Mouse (Mus musculus) kidney, postnatal 0 days (tissue): ENCODE results near the gene Mst1. TPM values are rescaled to one million over a fixed set of nuclear protein-coding genes. Genes with fewer than 3 reads are reported as not detected.

ENCODE experiments used
- ATAC-seq: fragments of 200-750 bp; cut with Nextera tagmentation; replicated peaks from 2 replicates; pipeline ENCODE4 v1.8.0; 2017; ENCODE audit warnings: low read depth, moderate number of reproducible peaks, moderate TSS enrichment, moderate library complexity; ENCODE audit not compliant: low FRiP score
- DNase-seq: peaks from one replicate; pipeline ENCODE4 v3.0.0-alpha.2; 2016; ENCODE audit warnings: low spot score
- H3K27ac ChIP-seq: fragments of 300-500 bp; sonication (generic); 2 replicates; pipeline ENCODE4 v1.5.1; 2014; ENCODE audit warnings: mild to moderate bottlenecking
- H3K27me3 ChIP-seq: fragments of 300-500 bp; sonication (generic); 2 replicates; pipeline ENCODE4 v1.6.1; 2014; ENCODE audit warnings: low read length, mixed read lengths; ENCODE audit not compliant: insufficient read depth
- H3K36me3 ChIP-seq: fragments of 300-500 bp; sonication (generic); 2 replicates; pipeline ENCODE4 v1.6.1; 2014; ENCODE audit warnings: low read length, mixed read lengths; ENCODE audit not compliant: insufficient read depth
- H3K4me1 ChIP-seq: fragments of 300-500 bp; sonication (generic); replicated peaks from 2 replicates; pipeline ENCODE4 v1.6.1; 2014; ENCODE audit warnings: antibody characterized with exemption, low read length, mixed read lengths; ENCODE audit not compliant: insufficient read depth
- H3K4me2 ChIP-seq: fragments of 300-500 bp; sonication (generic); 2 replicates; pipeline ENCODE4 v1.6.1; 2014; ENCODE audit warnings: mild to moderate bottlenecking, low read length, moderate library complexity, mixed read lengths
- H3K4me3 ChIP-seq: fragments of 300-500 bp; sonication (generic); replicated peaks from 2 replicates; pipeline ENCODE4 v1.5.1; 2014; ENCODE audit warnings: low read depth, low read length
- H3K9ac ChIP-seq: fragments of 300-500 bp; sonication (generic); 2 replicates; pipeline ENCODE4 v1.6.1; 2014; ENCODE audit warnings: low read depth, low read length
- H3K9me3 ChIP-seq: fragments of 300-500 bp; sonication (generic); replicated peaks from 2 replicates; pipeline ENCODE4 v1.6.1; 2016; ENCODE audit warnings: low read length, inconsistent platforms, mixed read lengths
- CTCF ChIP-seq: IDR thresholded peaks from 2 replicates; pipeline ENCODE4 v1.5.1; 2016; ENCODE audit warnings: antibody characterized with exemption, low read depth, mild to moderate bottlenecking, moderate library complexity
- WGBS: fragments of 180-500 bp; shearing (Covaris S2); extraction: QIAGEN DNeasy Blood & Tissue Kit; methylation state at CpG from one replicate; pipeline ENCODE4 v1.1.7; 2014; 5-methylcytosine and 5-hydroxymethylcytosine counted together
- polyA plus RNA-seq: library from polyadenylated mRNA; unstranded; fragments of >200 nt; fragmentation: Nextera tagmentation; extraction: Ambion mirVana; gene quantifications from 2 replicates; pipeline ENCODE4 v1.2.1, GENCODE M21; 2015

The Mst1 gene
- 0.09 and 0.39 TPM in 2 replicates for polyA plus RNA-seq

- Histone ChIP-seq H3K9ac (peak within 1 kb of the TSS; percentile 86), H3K27me3 (no peaks in the 10 kb centered on the region), H3K4me1 (0 out of 2 replicates have a peak, but pooled peaks cover 9% of the 10 kb centered on the region), H3K9me3 (no peaks in the 10 kb centered on the region), H3K4me2 (peak within 1 kb of the TSS; percentile 92), H3K27ac (peak within 1 kb of the TSS; percentile 60; the same call in 1 of the 2 replicates), H3K4me3 (peak within 1 kb of the TSS; percentile 60), H3K36me3 (peaks cover 4% of the 10 kb centered on the region)
- DNase-seq, result no peak
- no peak for TF ChIP-seq CTCF
- 82% methylated on average over 5 of the region's 5 CpGs for WGBS
- ATAC-seq, result no peak
Measured at GRCm38 (mm10) chr9:108080168-108080567, at the start of gene Mst1. Gene Mst1, plus strand, starts transcription at chr9:108080436.

- no peak for TF ChIP-seq CTCF
- ATAC-seq, result no peak
- H3K4me1 ChIP-seq, result no peaks in the 10 kb centered on the region
- H3K9me3 ChIP-seq, result no peaks in the 10 kb centered on the region
- no peaks in the 10 kb centered on the region for H3K27me3 ChIP-seq
- no peak overlapping the region for H3K4me3 ChIP-seq
- H3K4me2 ChIP-seq, result no peak overlapping the region
- H3K9ac ChIP-seq, result no peak overlapping the region
- H3K27ac ChIP-seq, result no peak overlapping the region
- no peak for DNase-seq
- H3K36me3 ChIP-seq, result peaks cover 34% of the 10 kb centered on the region
- WGBS, result 93% methylated on average over 5 of the region's 5 CpGs
Measured at GRCm38 (mm10) chr9:108032126-108032525, 48.1 kb upstream of the Mst1 start.

DNA sequence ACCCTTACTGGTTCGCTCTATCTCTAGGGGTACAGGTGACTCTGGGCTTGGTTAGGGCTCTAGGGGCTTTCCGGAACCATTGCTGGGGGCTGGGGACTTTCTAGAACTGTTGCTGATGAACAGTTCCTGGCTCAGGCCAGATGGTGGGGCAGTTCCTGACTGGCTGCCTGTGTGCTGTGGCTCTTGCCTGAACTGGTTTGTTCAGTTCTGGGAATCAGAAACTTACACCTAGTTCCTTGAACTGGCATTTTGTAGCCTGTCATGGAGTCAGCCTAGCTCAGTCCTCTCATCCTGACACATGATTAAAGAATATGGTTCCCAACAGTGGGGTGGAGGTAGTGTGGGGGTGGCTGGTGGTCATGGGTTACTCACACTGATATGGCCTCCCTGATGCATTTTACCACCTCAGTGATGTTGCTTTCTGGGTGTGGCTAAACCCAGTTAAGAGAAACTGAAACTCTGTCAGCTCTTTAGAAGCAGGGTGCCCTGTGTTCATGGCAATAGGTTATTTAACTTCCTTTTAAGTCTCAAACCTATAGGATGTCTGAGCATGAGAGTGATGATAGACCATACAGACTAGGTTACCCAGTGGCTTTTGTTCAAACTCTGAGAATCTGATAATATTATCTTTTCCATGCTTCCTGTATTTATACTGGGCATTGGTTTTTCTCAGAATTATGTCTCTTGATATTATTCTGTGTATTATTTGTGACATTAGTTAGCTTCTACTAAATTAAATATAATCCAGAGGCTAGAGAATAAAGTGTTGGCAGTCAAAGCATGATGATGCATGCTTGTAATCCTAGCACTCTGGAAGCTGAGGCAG lies 44.7 kb upstream of the Mst1 start:
- peak; percentile 43; the same call in 1 of the 2 replicates for ATAC-seq
- 87% methylated on average over 2 of the region's 2 CpGs for WGBS
- H3K36me3 ChIP-seq, result peaks cover 30% of the 10 kb centered on the region
- H3K9me3 ChIP-seq, result no peaks in the 10 kb centered on the region
- no peak overlapping the region for H3K27ac ChIP-seq
- no peaks in the 10 kb centered on the region for H3K4me1 ChIP-seq
- no peaks in the 10 kb centered on the region for H3K27me3 ChIP-seq
- no peak overlapping the region for H3K9ac ChIP-seq
- peak; percentile 31; the same call in 1 of the 2 replicates for TF ChIP-seq CTCF
- H3K4me3 ChIP-seq, result no peak overlapping the region
- no peak for DNase-seq
- no peak overlapping the region for H3K4me2 ChIP-seq

GRCm38 (mm10) chr9:108044751-108045492 lies 35.3 kb upstream of the Mst1 start:
- ATAC-seq (no peak), DNase-seq (no peak)
- no peaks in the 10 kb centered on the region for H3K9me3 ChIP-seq
- no peaks in the 10 kb centered on the region for H3K27me3 ChIP-seq
- H3K4me1 ChIP-seq, result peaks cover 10% of the 10 kb centered on the region; the same call in 1 of the 2 replicates
- H3K4me3 ChIP-seq, result no peak overlapping the region
- peak; percentile 25; the same call in 1 of the 2 replicates for TF ChIP-seq CTCF
- no peak overlapping the region for H3K9ac ChIP-seq
- peaks cover 44% of the 10 kb centered on the region for H3K36me3 ChIP-seq
- WGBS, result 95% methylated on average over 8 of the region's 8 CpGs
- no peak overlapping the region for H3K4me2 ChIP-seq
- no peak overlapping the region for H3K27ac ChIP-seq

- Histone ChIP-seq H3K4me3 (no peak overlapping the region), H3K27me3 (no peaks in the 10 kb centered on the region), H3K27ac (no peak overlapping the region), H3K36me3 (peaks cover 39% of the 10 kb centered on the region; the same call in 1 of the 2 replicates), H3K9ac (no peak overlapping the region), H3K4me1 (peaks cover 10% of the 10 kb centered on the region; the same call in 1 of the 2 replicates), H3K4me2 (no peak overlapping the region), H3K9me3 (no peaks in the 10 kb centered on the region)
- WGBS, result 86% methylated on average over 4 of the region's 4 CpGs
- DNase-seq (no peak), ATAC-seq (no peak)
- no peak for TF ChIP-seq CTCF
Measured at GRCm38 (mm10) chr9:108046582-108046981, 33.7 kb upstream of the Mst1 start.
